Mouse (Mus musculus) lung, embryonic 14.5 days (tissue): ENCODE measurements around the gene Capg. TPM values are rescaled to one million over a fixed set of nuclear protein-coding genes. Genes with fewer than 3 reads are reported as not detected.

ENCODE experiments used
- ATAC-seq: fragments of 200-750 bp; cut with Nextera tagmentation; 2 replicates; pipeline ENCODE4 v1.8.0; 2017; ENCODE audit warnings: mild to moderate bottlenecking, moderate TSS enrichment, moderate library complexity; ENCODE audit not compliant: insufficient read depth
- DNase-seq: peaks from one replicate; pipeline ENCODE4 v3.0.0-alpha.2; 2015
- H3K27ac ChIP-seq: fragments of 300-500 bp; sonication (generic); 2 replicates; pipeline ENCODE4 v1.5.1; 2014; ENCODE audit warnings: low read depth, mild to moderate bottlenecking, moderate library complexity
- H3K27me3 ChIP-seq: fragments of 300-500 bp; sonication (generic); 2 replicates; pipeline ENCODE4 v1.6.1; 2014; ENCODE audit warnings: low read length, control low read depth; ENCODE audit not compliant: insufficient read depth
- H3K36me3 ChIP-seq: fragments of 300-500 bp; sonication (generic); 2 replicates; pipeline ENCODE4 v1.6.1; 2014; ENCODE audit warnings: control low read depth; ENCODE audit not compliant: insufficient read depth
- H3K4me1 ChIP-seq: fragments of 300-500 bp; sonication (generic); 2 replicates; pipeline ENCODE4 v1.6.1; 2014; ENCODE audit warnings: antibody characterized with exemption, control low read depth; ENCODE audit not compliant: insufficient read depth
- H3K4me2 ChIP-seq: fragments of 300-500 bp; sonication (generic); 2 replicates; pipeline ENCODE4 v1.6.1; 2014; ENCODE audit warnings: mild to moderate bottlenecking
- H3K4me3 ChIP-seq: fragments of 300-500 bp; sonication (generic); 2 replicates; pipeline ENCODE4 v1.5.1; 2014; ENCODE audit warnings: low read depth, low read length
- H3K9ac ChIP-seq: fragments of 300-500 bp; sonication (generic); 2 replicates; pipeline ENCODE4 v1.6.1; 2014
- H3K9me3 ChIP-seq: fragments of 300-500 bp; sonication (generic); 2 replicates; pipeline ENCODE4 v1.6.1; 2016; ENCODE audit warnings: low read depth, low read length, control low read depth
- CTCF ChIP-seq: IDR thresholded peaks from 2 replicates; pipeline ENCODE4 v1.5.1; 2016; ENCODE audit warnings: antibody characterized with exemption, low read depth
- WGBS: fragments of 180-500 bp; shearing (Covaris S2); extraction: QIAGEN DNeasy Blood & Tissue Kit; methylation state at CpG from one replicate; pipeline ENCODE4 v1.1.7; 2014; 5-methylcytosine and 5-hydroxymethylcytosine counted together
- polyA plus RNA-seq: library from polyadenylated mRNA; unstranded; fragments of >200 nt; fragmentation: Nextera tagmentation; extraction: Ambion mirVana; gene quantifications from 2 replicates; pipeline ENCODE4 v1.2.1, GENCODE M21; 2014

Capg gene
- polyA plus RNA-seq, 1 experiment from 2014 or later = 40.5 TPM

DNA sequence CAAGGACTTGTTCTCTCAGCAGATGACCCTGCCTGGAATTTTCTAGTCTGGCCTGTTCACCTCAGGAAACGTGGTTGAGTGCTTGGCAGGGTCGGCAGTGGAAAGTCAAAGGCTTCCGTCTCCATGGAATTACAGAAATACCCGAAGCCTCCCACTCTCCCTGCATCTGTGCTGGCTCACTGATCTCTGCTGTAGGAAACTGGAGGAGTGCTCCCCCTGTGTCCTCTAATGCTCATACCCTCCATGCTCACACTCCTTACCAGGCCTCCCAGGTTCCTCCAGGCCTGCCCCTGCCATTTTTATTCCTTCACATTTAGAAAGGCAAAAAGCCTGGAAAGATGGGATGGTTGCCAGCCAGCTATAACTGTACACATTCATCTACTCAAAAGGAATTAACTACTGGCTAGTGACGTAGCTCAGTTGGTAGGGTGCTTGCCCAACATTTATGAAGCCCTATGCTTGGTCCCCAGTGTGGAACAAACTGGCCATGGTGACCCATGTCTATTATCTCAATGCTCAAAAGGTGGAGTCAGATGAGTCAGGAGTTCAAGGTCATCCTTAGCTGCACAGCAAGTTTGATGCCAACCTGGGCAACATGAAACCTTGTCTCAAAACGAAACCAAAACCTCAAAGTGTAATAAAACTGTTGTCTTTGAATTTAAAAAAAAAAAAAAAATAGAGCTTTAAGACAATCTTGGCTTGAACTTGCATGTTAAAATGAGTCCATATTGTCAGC lies 33.3 kb upstream of the Capg start:
- Histone ChIP-seq H3K4me2 (no peak overlapping the region), H3K9ac (no peak overlapping the region), H3K36me3 (no peaks in the 10 kb centered on the region), H3K27ac (peak overlapping the region; percentile 21; the same call in 1 of the 2 replicates), H3K4me3 (no peak overlapping the region), H3K27me3 (no peaks in the 10 kb centered on the region), H3K9me3 (no peaks in the 10 kb centered on the region), H3K4me1 (peaks cover 19% of the 10 kb centered on the region; the same call in 1 of the 2 replicates)
- no peak for ATAC-seq
- DNase-seq = peak; percentile 54
- 50% methylated on average over 6 of the region's 6 CpGs for WGBS
- 0 out of 2 replicates have a peak, but pooled peaks have one; percentile 8 for TF ChIP-seq CTCF

- DNase-seq (peak; percentile 94), ATAC-seq (peak; percentile 89)
- no peaks in the 10 kb centered on the region for H3K9me3 ChIP-seq
- H3K27ac ChIP-seq = peak overlapping the region; percentile 94
- no peaks in the 10 kb centered on the region for H3K27me3 ChIP-seq
- peak overlapping the region; percentile 31 for H3K4me3 ChIP-seq
- H3K36me3 ChIP-seq = no peaks in the 10 kb centered on the region
- 5% methylated on average over 33 of the region's 33 CpGs for WGBS
- H3K9ac ChIP-seq = peak overlapping the region; percentile 68
- no peak for TF ChIP-seq CTCF
- peaks cover 19% of the 10 kb centered on the region; the same call in 1 of the 2 replicates for H3K4me1 ChIP-seq
- peak overlapping the region; percentile 75 for H3K4me2 ChIP-seq
These were observed 31.7 kb upstream of the Capg start for GRCm38 (mm10) chr6:72512386-72513070.

GRCm38 (mm10) chr6:72513071-72513440 lies 31.1 kb upstream of the Capg start:
- WGBS = 37% methylated on average over 7 of the region's 7 CpGs
- peak overlapping the region; percentile 31 for H3K4me3 ChIP-seq

DNA sequence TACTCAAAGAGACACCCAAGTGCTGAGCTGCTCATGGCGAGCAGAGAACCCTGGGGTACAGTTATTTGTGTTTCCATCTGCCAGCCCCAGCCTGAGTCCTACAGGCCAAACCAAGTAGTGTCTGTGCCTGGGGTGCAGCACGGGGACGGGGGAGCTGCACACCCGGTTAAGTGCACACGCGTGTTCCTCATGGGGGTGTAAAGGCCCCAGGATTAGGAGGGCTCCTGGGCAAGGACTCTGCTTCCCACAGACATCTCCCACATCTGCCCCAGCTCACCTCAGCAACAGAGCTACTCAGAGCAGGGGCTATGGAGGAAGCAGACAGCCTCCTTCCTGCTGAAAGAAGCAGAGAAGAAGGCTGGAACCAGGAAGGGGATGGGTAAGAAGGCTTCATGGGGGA lies 28.5 kb upstream of the Capg start:
- no peaks in the 10 kb centered on the region for H3K36me3 ChIP-seq
- H3K9ac ChIP-seq = no peak overlapping the region
- WGBS = 89% methylated on average over 6 of the region's 6 CpGs
- H3K4me1 ChIP-seq = peaks cover 24% of the 10 kb centered on the region
- DNase-seq = no peak
- no peaks in the 10 kb centered on the region for H3K27me3 ChIP-seq
- TF ChIP-seq CTCF = no peak
- no peak overlapping the region for H3K4me3 ChIP-seq
- no peaks in the 10 kb centered on the region for H3K9me3 ChIP-seq
- ATAC-seq = no peak
- H3K27ac ChIP-seq = no peak overlapping the region
- no peak overlapping the region for H3K4me2 ChIP-seq

More at GRCm38 (mm10) chr6:72513071-72513440, 31.1 kb upstream of the Capg start:
- Histone ChIP-seq H3K9me3 (no peaks in the 10 kb centered on the region), H3K27ac (peak overlapping the region; percentile 94), H3K27me3 (no peaks in the 10 kb centered on the region), H3K4me2 (peak overlapping the region; percentile 75), H3K4me1 (peaks cover 19% of the 10 kb centered on the region; the same call in 1 of the 2 replicates), H3K9ac (peak overlapping the region; percentile 68), H3K36me3 (no peaks in the 10 kb centered on the region)
- ATAC-seq (0 out of 2 replicates have a peak, but pooled peaks have one; percentile 7), DNase-seq (no peak)
- no peak for TF ChIP-seq CTCF

DNA sequence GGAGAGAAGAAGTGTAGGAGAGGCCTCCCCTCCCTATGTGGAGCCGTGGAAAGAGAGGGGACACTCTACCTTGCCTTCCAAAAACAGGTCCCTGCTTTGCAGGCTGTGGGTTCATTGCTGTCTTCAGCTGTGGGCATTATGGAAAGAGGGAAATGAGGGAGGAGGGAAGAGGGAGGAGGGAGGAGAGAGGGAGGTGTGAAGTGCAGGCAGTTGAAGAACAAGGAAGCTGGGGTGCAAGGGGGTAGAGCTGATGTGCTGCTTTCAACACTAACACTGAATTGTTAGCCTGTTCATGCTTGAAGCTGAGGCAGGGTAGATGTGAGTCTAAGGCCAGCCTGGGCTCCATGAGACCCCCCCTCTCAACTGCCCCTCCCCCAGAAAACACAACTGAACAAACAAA lies 25.3 kb upstream of the Capg start:
- 76% methylated on average over 1 of the region's 1 CpGs for WGBS
- H3K4me1 ChIP-seq = peaks cover 5% of the 10 kb centered on the region
- H3K27me3 ChIP-seq = no peaks in the 10 kb centered on the region
- ATAC-seq (no peak), DNase-seq (no peak)
- no peaks in the 10 kb centered on the region for H3K36me3 ChIP-seq
- no peak overlapping the region for H3K4me2 ChIP-seq
- H3K9me3 ChIP-seq = no peaks in the 10 kb centered on the region
- no peak overlapping the region for H3K27ac ChIP-seq
- no peak overlapping the region for H3K9ac ChIP-seq
- no peak overlapping the region for H3K4me3 ChIP-seq
- no peak for TF ChIP-seq CTCF

DNA sequence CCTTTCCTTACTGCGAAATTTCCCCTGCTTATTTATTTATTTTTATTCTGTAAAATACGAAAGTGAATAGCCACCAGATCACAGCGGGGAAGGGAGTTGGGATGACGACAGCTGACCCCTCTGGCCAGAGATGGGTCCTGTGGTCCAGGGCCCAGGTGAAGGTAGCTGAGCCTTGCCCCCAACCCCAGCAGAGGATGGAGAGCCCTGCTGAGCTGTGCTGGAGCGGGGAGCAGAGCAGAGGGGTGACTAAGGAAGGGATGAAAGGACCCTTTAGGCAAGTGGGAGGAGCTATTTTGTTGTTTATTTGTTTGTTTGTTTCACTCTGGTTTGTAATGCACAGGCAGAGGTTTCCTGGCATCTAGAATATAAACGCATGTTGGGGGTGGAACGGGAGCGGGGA lies 24.9 kb upstream of the Capg start:
- no peak overlapping the region for H3K27ac ChIP-seq
- H3K4me2 ChIP-seq = no peak overlapping the region
- peaks cover 5% of the 10 kb centered on the region for H3K4me1 ChIP-seq
- ATAC-seq (no peak; the same call in 1 of the 2 replicates), DNase-seq (no peak)
- no peaks in the 10 kb centered on the region for H3K36me3 ChIP-seq
- 35% methylated on average over 8 of the region's 8 CpGs for WGBS
- no peaks in the 10 kb centered on the region for H3K9me3 ChIP-seq
- H3K27me3 ChIP-seq = no peaks in the 10 kb centered on the region
- no peak for TF ChIP-seq CTCF
- H3K9ac ChIP-seq = no peak overlapping the region
- no peak overlapping the region for H3K4me3 ChIP-seq

- peak; percentile 62 for ATAC-seq
These were observed 24.1 kb upstream of the Capg start for GRCm38 (mm10) chr6:72519892-72520663.

More at GRCm38 (mm10) chr6:72519892-72520663, 24.1 kb upstream of the Capg start:
- H3K4me2 ChIP-seq = peak overlapping the region; percentile 27; the same call in 1 of the 2 replicates
- H3K27ac ChIP-seq = peak overlapping the region; percentile 9; the same call in 1 of the 2 replicates
- peak overlapping the region; percentile 13; the same call in 1 of the 2 replicates for H3K9ac ChIP-seq
- H3K27me3 ChIP-seq = no peaks in the 10 kb centered on the region
- H3K9me3 ChIP-seq = no peaks in the 10 kb centered on the region
- peak; percentile 50 for DNase-seq
- TF ChIP-seq CTCF = no peak
- WGBS = 16% methylated on average over 10 of the region's 10 CpGs
- H3K36me3 ChIP-seq = no peaks in the 10 kb centered on the region
- H3K4me1 ChIP-seq = peaks cover 5% of the 10 kb centered on the region
- H3K4me3 ChIP-seq = no peak overlapping the region
